Mouse (Mus musculus): ENCODE data around the gene Rptor.

GRCm38 (mm10) chr11:119565684-119566083 lies 37.0 kb upstream of the Rptor start:
- TF ChIP-seq CTCF (IDR thresholded peaks at IDR 0.05; ENCODE audit: borderline replicate concordance, insufficient read depth, low read depth, low read length) (no peak), POLR2A (IDR thresholded peaks at IDR 0.05; ENCODE audit: borderline replicate concordance, insufficient read depth, low read length) (no peak)
